Mouse (Mus musculus): Measurements from ENCODE around the gene Tusc2. TPM values are rescaled to one million over a fixed set of nuclear protein-coding genes. Genes with fewer than 3 reads are reported as not detected.
"Not testable (repeated sequence)": the region's sequence is repeated elsewhere in the genome, so short reads cannot be mapped to it uniquely, and the experiment has no call there.

Gene Tusc2
- polyA plus RNA-seq, 1 experiment from 2014 or later = 87.0 TPM

DNA sequence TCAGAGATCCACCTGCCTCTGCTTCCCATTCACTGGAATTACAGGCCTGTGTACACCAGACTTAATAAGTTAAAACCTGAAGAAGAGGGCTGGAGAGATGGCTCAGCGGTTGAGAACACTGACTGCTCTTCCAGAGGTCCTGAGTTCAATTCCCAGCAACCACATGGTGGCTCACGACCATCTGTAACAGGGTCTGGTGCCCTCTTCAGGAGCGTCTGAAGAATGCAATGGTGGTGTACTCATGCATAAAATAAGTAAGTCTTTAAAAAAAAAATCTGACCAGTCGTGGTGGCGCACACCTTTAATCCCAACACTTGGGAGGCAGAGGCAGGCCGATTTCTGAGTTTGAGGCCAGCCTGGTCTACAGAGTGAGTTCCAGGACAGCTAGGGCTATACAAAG, 10.7 kb downstream of the Tusc2 start:
- Histone ChIP-seq H3K36me3 (peaks cover 42% of the 10 kb centered on the region), H3K4me1 (peaks cover 41% of the 10 kb centered on the region)
- H3K27me3 ChIP-seq; H3K9me3 ChIP-seq (replicated peaks); H3K27ac ChIP-seq; H3K4me3 ChIP-seq; ATAC-seq (ENCODE audit: low FRiP score); H3K9ac ChIP-seq; H3K4me2 ChIP-seq (replicated peaks): not testable (repeated sequence)
- 81% methylated on average over 6 of the region's 6 CpGs for WGBS

DNA sequence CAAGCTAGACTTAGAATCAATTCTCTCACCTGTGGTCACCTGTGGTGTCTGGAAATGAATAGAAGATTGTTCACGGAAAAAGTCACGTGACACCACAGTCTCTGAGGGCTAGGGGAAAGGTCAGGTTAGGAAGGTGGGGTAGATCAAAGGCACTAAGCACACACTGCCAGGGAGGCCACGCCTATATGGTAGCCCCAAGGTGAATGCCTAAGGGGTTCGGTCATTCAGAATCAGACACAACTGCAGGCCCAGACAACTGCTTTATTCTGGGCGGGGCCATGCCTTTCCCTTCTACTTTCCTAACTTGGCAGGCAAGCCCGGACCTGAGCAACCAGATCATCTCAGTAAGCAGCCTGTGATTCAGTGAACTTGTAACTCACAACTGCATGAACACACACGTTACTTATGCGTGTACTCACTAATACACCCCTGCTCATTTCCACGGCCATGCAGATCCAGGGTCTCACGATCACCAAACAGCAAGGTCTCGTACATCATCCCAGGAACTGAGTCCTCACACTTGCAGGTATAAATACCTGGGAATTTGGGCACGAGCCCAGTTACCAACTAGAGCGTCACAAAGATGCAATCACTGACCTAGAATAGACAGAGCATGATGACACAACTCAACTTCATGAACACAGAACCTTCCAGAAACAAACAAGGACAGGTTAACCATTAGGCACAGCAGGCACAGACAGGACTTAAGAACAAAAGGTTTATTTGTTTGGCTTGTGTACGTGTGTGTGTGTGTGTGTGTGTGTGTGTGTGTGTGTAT, 12.7 kb downstream of the Tusc2 start:
- Histone ChIP-seq H3K27me3 (no peaks in the 10 kb centered on the region), H3K36me3 (peaks cover 36% of the 10 kb centered on the region), H3K27ac (peak overlapping the region; percentile 14; the same call in 1 of the 2 replicates), H3K4me3 (no peak overlapping the region), H3K4me1 (peaks cover 40% of the 10 kb centered on the region), H3K4me2 (replicated peaks) (no peak overlapping the region), H3K9ac (no peak overlapping the region), H3K9me3 (replicated peaks) (no peaks in the 10 kb centered on the region)
- 81% methylated on average over 14 of the region's 14 CpGs for WGBS
- ATAC-seq (ENCODE audit: low FRiP score) = no peak

DNA sequence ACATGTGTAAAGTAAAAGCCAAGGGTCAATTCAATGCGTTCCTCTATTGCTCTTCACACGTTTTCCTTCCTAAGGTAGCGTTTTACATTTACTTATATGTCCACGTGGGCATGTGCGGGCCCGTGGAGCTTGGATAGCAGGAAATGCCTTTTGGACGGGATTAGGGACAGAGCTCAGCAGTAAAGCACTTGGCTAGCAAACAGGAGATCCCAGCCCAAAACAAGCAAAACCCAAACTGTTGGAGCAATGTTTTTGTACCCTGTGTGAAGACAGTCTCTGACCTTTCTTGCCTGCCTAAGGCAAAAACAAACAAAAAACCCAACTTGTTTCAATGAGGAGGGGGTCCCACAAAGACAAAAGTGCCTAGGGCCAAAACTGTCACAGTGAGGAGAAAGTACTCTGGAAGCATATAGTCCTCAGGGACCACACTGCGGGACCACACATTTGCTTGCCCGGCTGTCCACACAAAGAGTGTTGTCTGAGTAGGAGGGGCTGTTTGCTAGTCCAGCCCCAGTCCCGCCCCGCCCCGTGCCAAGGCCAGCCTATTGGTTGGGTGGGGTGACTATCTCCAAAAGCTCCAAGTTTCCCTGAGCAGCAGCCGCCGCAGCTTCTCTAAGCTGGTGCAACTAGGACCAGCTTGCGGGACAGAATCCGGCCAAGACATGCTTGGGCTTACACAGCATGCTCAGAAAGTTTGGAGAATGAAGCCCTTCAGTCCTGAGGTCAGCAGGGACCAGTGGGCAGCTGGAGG, 13.5 kb downstream of the Tusc2 start, which contains the start of gene Hyal1:
Gene Hyal1 (plus strand): TSS at position 571 of the 751 bp plus-strand sequence.
- Histone ChIP-seq H3K27ac (peak within 1 kb of the TSS; percentile 14; the same call in 1 of the 2 replicates), H3K36me3 (peaks cover 28% of the 10 kb centered on the region), H3K4me1 (peaks cover 39% of the 10 kb centered on the region), H3K27me3 (no peaks in the 10 kb centered on the region), H3K4me3 (peak within 1 kb of the TSS; percentile 22), H3K9me3 (replicated peaks) (no peaks in the 10 kb centered on the region), H3K4me2 (replicated peaks) (peak within 1 kb of the TSS; percentile 46), H3K9ac (peak within 1 kb of the TSS; percentile 49)
- 27% methylated on average over 16 of the region's 16 CpGs for WGBS
- peak; percentile 50; the same call in 1 of the 2 replicates for ATAC-seq (ENCODE audit: low FRiP score)

DNA sequence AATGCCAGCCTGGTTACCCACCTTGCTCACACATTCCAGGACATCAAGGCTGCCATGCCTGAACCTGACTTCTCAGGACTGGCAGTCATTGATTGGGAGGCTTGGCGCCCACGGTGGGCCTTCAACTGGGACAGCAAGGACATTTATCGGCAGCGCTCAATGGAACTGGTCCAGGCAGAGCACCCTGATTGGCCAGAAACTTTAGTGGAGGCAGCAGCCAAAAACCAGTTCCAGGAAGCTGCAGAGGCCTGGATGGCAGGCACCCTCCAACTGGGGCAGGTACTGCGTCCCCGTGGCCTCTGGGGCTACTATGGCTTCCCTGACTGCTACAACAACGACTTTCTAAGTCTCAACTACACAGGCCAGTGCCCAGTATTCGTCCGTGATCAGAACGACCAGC, 14.8 kb downstream of the Tusc2 start:
- Histone ChIP-seq H3K4me1 (peaks cover 35% of the 10 kb centered on the region), H3K4me3 (no peak overlapping the region), H3K27ac (no peak overlapping the region), H3K27me3 (no peaks in the 10 kb centered on the region), H3K9me3 (replicated peaks) (no peaks in the 10 kb centered on the region), H3K9ac (no peak overlapping the region), H3K36me3 (peaks cover 15% of the 10 kb centered on the region), H3K4me2 (replicated peaks) (no peak overlapping the region)
- ATAC-seq (ENCODE audit: low FRiP score) = no peak
- WGBS = 94% methylated on average over 10 of the region's 10 CpGs

GRCm38 (mm10) chr9:107578587-107578986, 15.5 kb downstream of the Tusc2 start, which contains the start of gene Naa80:
Gene Naa80, plus strand, starts transcription at chr9:107578887.
- Histone ChIP-seq H3K27me3 (no peaks in the 10 kb centered on the region), H3K9ac (no peak within 1 kb of the TSS)
- 90% methylated on average over 3 of the region's 3 CpGs for WGBS

GRCm38 (mm10) chr9:107579023-107579900, 16.2 kb downstream of the Tusc2 start:
- Histone ChIP-seq H3K4me2 (replicated peaks) (0 out of 2 replicates have a peak overlapping the region, but pooled peaks have one; percentile 97), H3K9ac (no peak overlapping the region), H3K4me3 (no peak overlapping the region), H3K36me3 (peaks cover 14% of the 10 kb centered on the region), H3K4me1 (peaks cover 33% of the 10 kb centered on the region), H3K9me3 (replicated peaks) (no peaks in the 10 kb centered on the region), H3K27me3 (no peaks in the 10 kb centered on the region), H3K27ac (no peak overlapping the region)
- 94% methylated on average over 14 of the region's 14 CpGs for WGBS
- no peak for ATAC-seq (ENCODE audit: low FRiP score)

More at GRCm38 (mm10) chr9:107578587-107578986, 15.5 kb downstream of the Tusc2 start, which contains the start of gene Naa80:
- peaks cover 33% of the 10 kb centered on the region for H3K4me1 ChIP-seq
- H3K27ac ChIP-seq = no peak within 1 kb of the TSS
- 0 out of 2 replicates have a peak within 1 kb of the TSS, but pooled peaks have one; percentile 97 for H3K4me2 ChIP-seq (replicated peaks)
- H3K9me3 ChIP-seq (replicated peaks) = no peaks in the 10 kb centered on the region
- H3K36me3 ChIP-seq = peaks cover 14% of the 10 kb centered on the region
- no peak within 1 kb of the TSS for H3K4me3 ChIP-seq
- ATAC-seq (ENCODE audit: low FRiP score) = no peak

DNA sequence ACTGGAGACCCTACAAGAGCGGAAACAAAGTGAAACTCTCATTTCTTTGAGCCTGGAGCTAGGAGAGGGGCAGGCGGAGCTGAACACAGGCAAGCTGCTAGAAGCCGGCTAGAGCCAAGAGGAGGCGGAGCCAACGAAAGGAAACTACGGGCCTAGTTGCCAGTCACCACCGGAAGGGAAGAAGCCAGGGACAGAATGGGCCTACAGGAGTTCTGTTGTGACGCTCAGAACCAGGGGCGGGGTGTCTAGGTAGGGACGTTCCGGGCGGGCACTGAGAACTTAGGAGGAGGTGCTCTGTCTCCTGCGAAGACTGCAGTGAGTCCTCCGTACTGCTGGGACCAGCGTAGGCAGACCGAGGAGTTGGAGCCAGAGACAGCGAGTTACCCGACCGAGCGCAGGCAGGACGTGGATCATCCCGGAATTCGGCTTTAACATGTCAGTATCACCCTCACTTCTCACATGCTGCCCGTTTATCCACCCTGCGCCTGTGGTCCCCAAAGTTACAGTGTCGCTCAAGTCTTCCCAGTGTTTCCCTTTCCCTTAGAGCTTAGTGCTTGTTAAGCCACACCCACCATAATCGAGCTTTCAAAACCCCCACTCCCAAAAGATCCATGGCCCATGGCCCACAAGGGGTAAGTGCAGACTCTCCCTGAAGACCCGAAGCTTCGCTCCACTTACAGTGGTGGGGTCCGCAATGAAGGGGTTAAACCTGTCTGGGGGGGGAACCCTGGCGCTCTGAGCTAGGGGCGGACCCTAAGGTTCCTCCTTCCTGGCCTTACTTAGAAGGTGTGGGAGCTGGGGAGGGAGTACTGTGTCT, 17.7 kb downstream of the Tusc2 start, which contains the start of gene Hyal3:
Gene Hyal3 (plus strand): TSS at position 318 of the 817 bp plus-strand sequence.
- Histone ChIP-seq H3K4me3 (peak within 1 kb of the TSS; percentile 63), H3K27me3 (no peaks in the 10 kb centered on the region), H3K36me3 (peaks cover 9% of the 10 kb centered on the region), H3K9me3 (replicated peaks) (no peaks in the 10 kb centered on the region), H3K27ac (peak within 1 kb of the TSS; percentile 84), H3K4me2 (replicated peaks) (peak within 1 kb of the TSS; percentile 97), H3K4me1 (peaks cover 33% of the 10 kb centered on the region), H3K9ac (peak within 1 kb of the TSS; percentile 79)
- WGBS = under 1% methylated on average over 32 of the region's 32 CpGs
- ATAC-seq (ENCODE audit: low FRiP score) = peak; percentile 76

GRCm38 (mm10) chr9:107581584-107581983, 18.5 kb downstream of the Tusc2 start:
- H3K9ac ChIP-seq = peak overlapping the region; percentile 79; the same call in 1 of the 2 replicates
- whole genome bisulfite sequencing = 78% methylated on average over 4 of the region's 4 CpGs
- no peaks in the 10 kb centered on the region for H3K27me3 ChIP-seq
- H3K4me2 ChIP-seq (replicated peaks) = peak overlapping the region; percentile 97
- no peaks in the 10 kb centered on the region for H3K9me3 ChIP-seq (replicated peaks)
- peaks cover 30% of the 10 kb centered on the region for H3K4me1 ChIP-seq
- peaks cover 9% of the 10 kb centered on the region for H3K36me3 ChIP-seq
- ATAC-seq (ENCODE audit: low FRiP score) = no peak
- peak overlapping the region; percentile 63 for H3K4me3 ChIP-seq
- peak overlapping the region; percentile 84; the same call in 1 of the 2 replicates for H3K27ac ChIP-seq

- Histone ChIP-seq H3K9ac (no peak overlapping the region), H3K9me3 (replicated peaks) (no peaks in the 10 kb centered on the region), H3K4me1 (peaks cover 22% of the 10 kb centered on the region), H3K36me3 (peaks cover 9% of the 10 kb centered on the region), H3K4me3 (no peak overlapping the region), H3K27me3 (no peaks in the 10 kb centered on the region), H3K4me2 (replicated peaks) (no peak overlapping the region), H3K27ac (no peak overlapping the region)
- ATAC-seq (ENCODE audit: low FRiP score) = no peak
- WGBS = 87% methylated on average over 7 of the region's 7 CpGs
These were observed 19.5 kb downstream of the Tusc2 start for GRCm38 (mm10) chr9:107582509-107583062.

DNA sequence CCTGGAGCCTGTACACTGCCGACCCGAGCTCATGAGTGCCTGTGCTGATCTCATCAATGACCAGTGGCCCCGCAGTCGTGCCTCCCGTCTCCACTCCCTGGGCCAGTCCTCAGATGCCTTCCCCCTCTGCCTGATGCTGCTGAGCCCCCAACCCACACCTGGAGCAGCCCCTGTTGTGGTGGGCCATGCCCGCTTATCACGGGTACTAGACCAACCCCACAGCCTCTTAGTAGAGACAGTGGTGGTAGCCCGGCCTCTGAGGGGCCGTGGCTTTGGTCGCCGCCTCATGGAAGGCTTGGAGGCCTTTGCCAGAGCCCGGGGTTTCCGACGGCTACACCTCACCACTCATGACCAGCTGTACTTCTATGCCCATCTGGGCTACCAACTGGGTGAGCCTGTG, 20.1 kb downstream of the Tusc2 start:
- Histone ChIP-seq H3K9me3 (replicated peaks) (no peaks in the 10 kb centered on the region), H3K4me3 (no peak overlapping the region), H3K27ac (no peak overlapping the region), H3K9ac (no peak overlapping the region), H3K27me3 (no peaks in the 10 kb centered on the region), H3K4me1 (peaks cover 25% of the 10 kb centered on the region), H3K36me3 (peaks cover 9% of the 10 kb centered on the region), H3K4me2 (replicated peaks) (no peak overlapping the region)
- ATAC-seq (ENCODE audit: low FRiP score) = no peak
- WGBS = 94% methylated on average over 14 of the region's 14 CpGs

- Histone ChIP-seq H3K4me1 (peaks cover 18% of the 10 kb centered on the region), H3K9me3 (replicated peaks) (no peaks in the 10 kb centered on the region), H3K27ac (no peak overlapping the region), H3K4me3 (no peak overlapping the region), H3K4me2 (replicated peaks) (no peak overlapping the region), H3K9ac (no peak overlapping the region), H3K27me3 (no peaks in the 10 kb centered on the region), H3K36me3 (peaks cover 27% of the 10 kb centered on the region)
- WGBS = 91% methylated on average over 5 of the region's 5 CpGs
- no peak for ATAC-seq (ENCODE audit: low FRiP score)
These were observed 23.4 kb downstream of the Tusc2 start for GRCm38 (mm10) chr9:107586504-107586903.

Measured in hindbrain, embryonic 12.5 days (tissue).